Mouse (Mus musculus) MEL (cell line): ENCODE data around the gene Rell1.

ENCODE experiments used
- CTCF ChIP-seq, 3 experiments: IDR thresholded peaks in 2 of 3; conservative IDR thresholded peaks in 1 of 3; 2 replicates each; pipeline ENCODE4 v1.5.1; 2011 to 2012; ENCODE audit warnings: low read length in 3 of 3, low read depth in 2 of 3, mild to moderate bottlenecking in 2 of 3, improper control_type of control experiment in 1 of 3, inconsistent platforms in 1 of 3, mixed read lengths in 1 of 3, moderate library complexity in 1 of 3; ENCODE audit not compliant: control insufficient read depth in 1 of 3, insufficient read depth in 1 of 3, poor library complexity in 1 of 3, severe bottlenecking in 1 of 3
- E2F4 ChIP-seq: IDR thresholded peaks from 2 replicates; pipeline ENCODE4 v1.6.1; 2011; ENCODE audit warnings: low read depth, low read length, improper control_type of control experiment, borderline replicate concordance
- POLR2A ChIP-seq, 2 experiments: IDR thresholded peaks; 2 replicates each; pipeline ENCODE4 v1.6.1; 2011 to 2012; ENCODE audit warnings: low read length in 2 of 2, mild to moderate bottlenecking in 2 of 2, control low read depth in 1 of 2, improper control_type of control experiment in 1 of 2, low read depth in 1 of 2, moderate library complexity in 1 of 2; ENCODE audit not compliant: control insufficient read depth in 1 of 2, insufficient read depth in 1 of 2, poor library complexity in 1 of 2
- USF1 ChIP-seq: IDR thresholded peaks from 2 replicates; pipeline ENCODE4 v1.6.1; 2014; ENCODE audit warnings: low read depth, mild to moderate bottlenecking, inconsistent platforms, low read length, improper control_type of control experiment, moderate library complexity
- ZKSCAN1 ChIP-seq: IDR thresholded peaks from 2 replicates; pipeline ENCODE4 v1.6.1; 2012; ENCODE audit warnings: low read depth, mild to moderate bottlenecking, inconsistent platforms, low read length, improper control_type of control experiment, moderate library complexity
- ZMIZ1 ChIP-seq: IDR thresholded peaks from 2 replicates; pipeline ENCODE4 v1.6.1; 2012; ENCODE audit warnings: low read depth, mild to moderate bottlenecking, inconsistent platforms, low read length, improper control_type of control experiment, moderate library complexity

- no peak for TF ChIP-seq USF1
- TF ChIP-seq ZKSCAN1: no peak
- TF ChIP-seq ZMIZ1: no peak
- no peak for TF ChIP-seq CTCF (IDR thresholded peaks at IDR 0.05 in 2 of 3, conservative IDR thresholded peaks at IDR 0.05 in 1 of 3; ENCODE audit: control insufficient read depth in 1 of 3, insufficient read depth in 1 of 3, low read depth in 2 of 3, low read length in 3 of 3, poor library complexity in 1 of 3, severe bottlenecking in 1 of 3)
- no peak for TF ChIP-seq E2F4
- TF ChIP-seq POLR2A (IDR thresholded peaks at IDR 0.05; ENCODE audit: control insufficient read depth in 1 of 2, insufficient read depth in 1 of 2, low read depth in 1 of 2, low read length in 2 of 2, poor library complexity in 1 of 2): no peak
These were observed 92.6 kb downstream of the Rell1 start for GRCm38 (mm10) chr5:63876081-63876480.
